Comparison of ENCODE assay signal across 12 mouse cellular contexts in genomic region chr9:30533780-30534343, GRCm38 (mm10).
DNase-seq lines count a peak whose midpoint lies in the region; ATAC-seq lines count a peak whose summit lies in the region.
"Had no signal": no experiment of that assay in that cellular context is flagged by ENCODE, and none has a peak within 500 bp of the region (broad histone marks: within the 10 kb centered on the region; RNA-seq: fewer than 3 reads in every experiment).

No protein-coding gene starts in this region.

- no peak overlapping the region; the same call in 1 of the 2 replicates for H3K9ac ChIP-seq in midbrain, embryonic 11.5 days (ENCODE audit: low read length)
- peak overlapping the region; percentile 36; the same call in 1 of the 2 replicates for H3K9ac ChIP-seq in forebrain, embryonic 14.5 days (ENCODE audit: low read length)
- H3K9ac ChIP-seq: heart, embryonic 12.5 days; liver, embryonic 15.5 days had no signal

- no peaks in the 10 kb centered on the region for H3K36me3 ChIP-seq in midbrain, embryonic 11.5 days (ENCODE audit: control insufficient read depth, insufficient read depth, low read length)
- no peaks in the 10 kb centered on the region for H3K36me3 ChIP-seq in midbrain, embryonic 10.5 days
- no peaks in the 10 kb centered on the region for H3K36me3 ChIP-seq in forebrain, embryonic 14.5 days (ENCODE audit: control insufficient read depth, insufficient read depth, low read length)
- H3K36me3 ChIP-seq: heart, embryonic 12.5 days; liver, embryonic 15.5 days had no signal

- peak; percentile 44; the same call in 1 of the 2 replicates for ATAC-seq in midbrain, embryonic 11.5 days (ENCODE audit: low FRiP score)
- ATAC-seq in forebrain, embryonic 14.5 days: peak; percentile 92

- H3K4me3 ChIP-seq in midbrain, embryonic 11.5 days (ENCODE audit: low read depth, low read length): no peak overlapping the region
- H3K4me3 ChIP-seq in midbrain, embryonic 10.5 days: no peak overlapping the region
- H3K4me3 ChIP-seq in forebrain, embryonic 14.5 days (ENCODE audit: low read depth, low read length): no peak overlapping the region
- H3K4me3 ChIP-seq: heart, embryonic 12.5 days; liver, embryonic 15.5 days; megakaryocyte, embryonic 14.5 days had no signal

- H3K4me2 ChIP-seq in midbrain, embryonic 11.5 days: no peak overlapping the region
- H3K4me2 ChIP-seq in forebrain, embryonic 14.5 days (ENCODE audit: low read length): peak overlapping the region; percentile 12; the same call in 1 of the 2 replicates
- H3K4me2 ChIP-seq: heart, embryonic 12.5 days; liver, embryonic 15.5 days had no signal

- WGBS in midbrain, embryonic 11.5 days: 65% methylated on average over 11 of the region's 11 CpGs
- 82% methylated on average over 11 of the region's 11 CpGs for whole genome bisulfite sequencing in midbrain, embryonic 10.5 days
- 36% methylated on average over 11 of the region's 11 CpGs for WGBS in forebrain, embryonic 14.5 days

- H3K27ac ChIP-seq in midbrain, embryonic 11.5 days (ENCODE audit: low read depth, low read length): no peak overlapping the region
- H3K27ac ChIP-seq in midbrain, embryonic 10.5 days (replicated peaks): no peak overlapping the region
- peak overlapping the region; percentile 64; the same call in 1 of the 2 replicates for H3K27ac ChIP-seq in forebrain, embryonic 14.5 days (ENCODE audit: low read depth, low read length)
- H3K27ac ChIP-seq: liver, embryonic 15.5 days; stomach, postnatal 0 days had no signal

- peaks cover 6% of the 10 kb centered on the region; the same call in 1 of the 2 replicates for H3K4me1 ChIP-seq in midbrain, embryonic 11.5 days (ENCODE audit: control insufficient read depth, insufficient read depth, low read length)
- peaks cover 24% of the 10 kb centered on the region for H3K4me1 ChIP-seq in midbrain, embryonic 10.5 days
- peaks cover 14% of the 10 kb centered on the region; the same call in 1 of the 2 replicates for H3K4me1 ChIP-seq in forebrain, embryonic 14.5 days (ENCODE audit: control insufficient read depth, insufficient read depth, low read length)
- H3K4me1 ChIP-seq: heart, embryonic 12.5 days; liver, embryonic 15.5 days; megakaryocyte, embryonic 14.5 days had no signal

- no peaks in the 10 kb centered on the region for H3K27me3 ChIP-seq in midbrain, embryonic 11.5 days (ENCODE audit: control insufficient read depth, insufficient read depth, low read length)
- no peaks in the 10 kb centered on the region for H3K27me3 ChIP-seq in midbrain, embryonic 10.5 days (ENCODE audit: low read depth, poor library complexity, severe bottlenecking)
- H3K27me3 ChIP-seq in forebrain, embryonic 14.5 days (replicated peaks; ENCODE audit: control insufficient read depth, insufficient read depth, low read length): no peaks in the 10 kb centered on the region
- H3K27me3 ChIP-seq: heart, embryonic 12.5 days; liver, embryonic 15.5 days; megakaryocyte, embryonic 14.5 days had no signal

- no peaks in the 10 kb centered on the region for H3K9me3 ChIP-seq in midbrain, embryonic 11.5 days (ENCODE audit: control insufficient read depth, low read length)
- H3K9me3 ChIP-seq in midbrain, embryonic 10.5 days (replicated peaks): no peaks in the 10 kb centered on the region
- no peaks in the 10 kb centered on the region for H3K9me3 ChIP-seq in forebrain, embryonic 14.5 days (replicated peaks; ENCODE audit: control insufficient read depth, low read length)
- H3K9me3 ChIP-seq: heart, embryonic 12.5 days; liver, embryonic 15.5 days had no signal

- DNase-seq in midbrain, embryonic 11.5 days (ENCODE audit: low spot score, missing footprints): peak; percentile 85
- no peak for DNase-seq in midbrain, embryonic 10.5 days (ENCODE audit: low spot score)
- peak; percentile 84 for DNase-seq in forebrain, embryonic 14.5 days (ENCODE audit: low spot score)
- DNase-seq in layer of hippocampus, postnatal 14 days (ENCODE audit: low spot score in 2 of 2): peak; percentile 12 to 35
- peak; percentile 26 for DNase-seq in right cerebral cortex, postnatal 25 days
- DNase-seq in gastrocnemius, adult 8-10 months (ENCODE audit: low spot score in 2 of 2): no peak
- DNase-seq in cerebellum, postnatal 25 days: no peak
- DNase-seq: kidney, adult 18-20 months had no signal

Comparison
In these comparisons a context has a peak if more than half of its experiments do, and no peak if none do; other contexts are left out.
1. DNase-seq: peak in midbrain, embryonic 11.5 days (single experiment), forebrain, embryonic 14.5 days (single experiment), layer of hippocampus, postnatal 14 days (2 of 2) and right cerebral cortex, postnatal 25 days (single experiment); none in midbrain, embryonic 10.5 days (single experiment), gastrocnemius, adult 8-10 months (0 of 2) and cerebellum, postnatal 25 days (0 of 2).